Comparison of ENCODE assay signal across 8 mouse cellular contexts in the genomic region with DNA sequence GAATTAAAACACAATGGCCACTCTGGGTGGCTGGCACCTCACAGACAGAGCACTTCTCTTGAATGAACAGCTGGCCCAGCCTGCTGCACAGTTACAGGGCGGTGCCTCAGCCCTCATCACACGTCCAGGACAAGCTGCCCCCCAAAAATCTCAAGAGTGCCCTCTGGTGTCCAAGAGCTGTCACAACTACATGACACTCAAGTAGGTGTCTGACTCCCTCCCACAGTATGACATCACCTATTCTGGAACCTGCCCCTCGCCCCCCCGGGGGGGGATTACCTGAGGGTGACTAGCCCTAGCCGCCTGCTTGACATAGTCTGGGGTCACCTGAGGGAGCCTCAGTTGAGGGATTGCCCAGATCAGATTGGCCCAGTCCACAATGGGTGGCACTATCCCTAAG. TPM values are rescaled to one million over a fixed set of nuclear protein-coding genes. Genes with fewer than 3 reads are reported as not detected.
DNase-seq lines count a peak whose midpoint lies in the region; ATAC-seq lines count a peak whose summit lies in the region.
"Had no signal": no experiment of that assay in that cellular context is flagged by ENCODE, and none has a peak within 500 bp of the region (broad histone marks: within the 10 kb centered on the region; RNA-seq: fewer than 3 reads in every experiment).

No protein-coding gene starts in this region.

- H3K27ac ChIP-seq in forebrain, embryonic 15.5 days (replicated peaks), result no peak overlapping the region
- H3K27ac ChIP-seq: limb, embryonic 15.5 days had no signal

- no peak overlapping the region for H3K4me2 ChIP-seq in forebrain, embryonic 15.5 days (replicated peaks)
- H3K4me2 ChIP-seq: limb, embryonic 15.5 days had no signal

- WGBS in forebrain, embryonic 15.5 days, result 17% methylated on average over 5 of the region's 5 CpGs

- H3K27me3 ChIP-seq in forebrain, embryonic 15.5 days, result no peaks in the 10 kb centered on the region
- H3K27me3 ChIP-seq: limb, embryonic 15.5 days had no signal

- H3K4me3 ChIP-seq in forebrain, embryonic 15.5 days, result no peak overlapping the region
- H3K4me3 ChIP-seq: limb, embryonic 15.5 days had no signal

- H3K9ac ChIP-seq in forebrain, embryonic 15.5 days (replicated peaks), result no peak overlapping the region
- H3K9ac ChIP-seq: limb, embryonic 15.5 days had no signal

- no peaks in the 10 kb centered on the region for H3K36me3 ChIP-seq in forebrain, embryonic 15.5 days
- H3K36me3 ChIP-seq: limb, embryonic 15.5 days had no signal

- peak; percentile 67 for DNase-seq in MEL-GATA-1-ER (ENCODE audit: extremely low read depth, low read depth)
- peak; percentile 67 for DNase-seq in c-Kit-negative CD71-positive TER-119-positive erythroid progenitor cells, embryonic 14.5 days (ENCODE audit: low read depth, low spot score)
- DNase-seq in heart, postnatal 36 days, result peak; percentile 73
- peak; percentile 39 to 43 for DNase-seq in layer of hippocampus, postnatal 36 days
- peak; percentile 81 to 83 for DNase-seq in lung, postnatal 4 days
- peak; percentile 45 for DNase-seq in right cerebral cortex, postnatal 4 days

- no peaks in the 10 kb centered on the region for H3K9me3 ChIP-seq in forebrain, embryonic 15.5 days
- H3K9me3 ChIP-seq: limb, embryonic 15.5 days had no signal

- intact Hi-C loops in heart, postnatal 36 days (cut with DNase I), result loop anchor here (2.0 to 10.0 kb wide), 2 partner anchors 40 to 200 kb away; no protein-coding TSS in a partner anchor

- peak; percentile 61 for ATAC-seq in forebrain, embryonic 15.5 days (replicated peaks)

- H3K4me1 ChIP-seq in forebrain, embryonic 15.5 days, result peaks cover 4% of the 10 kb centered on the region; the same call in 1 of the 2 replicates

RNA-seq across cellular contexts. Expression of a gene that starts 41.4 kb away (rescaled TPM):
- 19.8 and 22.2 TPM in 2 replicates for polyA plus RNA-seq in forebrain, embryonic 15.5 days (2015; fragmentation: Nextera tagmentation; extraction: Ambion mirVana)
- total RNA-seq in heart, postnatal 36 days (2021), result 10 to 100 TPM; 19.4 to 21.8 TPM
- 10 to 100 TPM; 39.9 to 55.1 TPM for total RNA-seq in layer of hippocampus, postnatal 36 days (2021)

RNA-seq across cellular contexts. Expression of a gene that starts 41.7 kb away (rescaled TPM):
- 0.29 TPM in 1 of 2 replicates, not detected in the other for polyA plus RNA-seq in forebrain, embryonic 15.5 days (2015; fragmentation: Nextera tagmentation; extraction: Ambion mirVana)
- total RNA-seq in heart, postnatal 36 days (2021), result not detected
- total RNA-seq in layer of hippocampus, postnatal 36 days (2021), result not detected
